Mouse (Mus musculus): ENCODE measurements at regions not wholly inside any gene's neighbourhood (a gene's known extent, or its start where the extent isn't known, plus 50 kb on each side); places are given as distances from the start of the nearest gene placed in this dataset.

- no peak overlapping the region for H3K9ac ChIP-seq (replicated peaks; ENCODE audit: low read depth, low read length)
- no peaks in the 10 kb centered on the region for H3K9me3 ChIP-seq (replicated peaks; ENCODE audit: control insufficient read depth, low read length)
- ATAC-seq (ENCODE audit: insufficient read depth, low read depth): no peak
- no peak for TF ChIP-seq EP300 (IDR thresholded peaks at IDR 0.05; ENCODE audit: low read depth)
- no peak for TF ChIP-seq CTCF (IDR thresholded peaks at IDR 0.05; ENCODE audit: low read depth)
- H3K36me3 ChIP-seq (replicated peaks; ENCODE audit: control insufficient read depth, insufficient read depth, low read length): no peaks in the 10 kb centered on the region
- H3K27ac ChIP-seq (ENCODE audit: low read depth): no peak overlapping the region
- 60% methylated on average over 2 of the region's 2 CpGs for WGBS
- no peak overlapping the region for H3K4me3 ChIP-seq (ENCODE audit: low read depth, low read length)
- no peaks in the 10 kb centered on the region for H3K4me1 ChIP-seq (ENCODE audit: control insufficient read depth, insufficient read depth)
- no peak for DNase-seq (ENCODE audit: low spot score)
- no peak overlapping the region for H3K4me2 ChIP-seq (ENCODE audit: low read depth, low read length)
- H3K27me3 ChIP-seq (ENCODE audit: control insufficient read depth, insufficient read depth, low read length): no peaks in the 10 kb centered on the region
Measured at GRCm38 (mm10) chr16:42612011-42612410, 263.7 kb upstream of the Zbtb20 start.

- WGBS: 28% methylated on average over 5 of the region's 5 CpGs
- H3K9ac ChIP-seq (replicated peaks; ENCODE audit: low read depth, low read length): no peak overlapping the region
- H3K4me2 ChIP-seq (ENCODE audit: low read depth, low read length): no peak overlapping the region; the same call in 1 of the 2 replicates
- ATAC-seq (ENCODE audit: insufficient read depth, low read depth) (no peak), DNase-seq (ENCODE audit: low spot score) (no peak)
- H3K4me3 ChIP-seq (ENCODE audit: low read depth, low read length): no peak overlapping the region
- H3K4me1 ChIP-seq (ENCODE audit: control insufficient read depth, insufficient read depth): no peaks in the 10 kb centered on the region
- no peaks in the 10 kb centered on the region for H3K9me3 ChIP-seq (replicated peaks; ENCODE audit: control insufficient read depth, low read length)
- H3K27ac ChIP-seq (ENCODE audit: low read depth): no peak overlapping the region
- H3K36me3 ChIP-seq (replicated peaks; ENCODE audit: control insufficient read depth, insufficient read depth, low read length): no peaks in the 10 kb centered on the region
- TF ChIP-seq CTCF (IDR thresholded peaks at IDR 0.05; ENCODE audit: low read depth): no peak
- TF ChIP-seq EP300 (IDR thresholded peaks at IDR 0.05; ENCODE audit: low read depth): no peak
- H3K27me3 ChIP-seq (ENCODE audit: control insufficient read depth, insufficient read depth, low read length): no peaks in the 10 kb centered on the region
Measured at GRCm38 (mm10) chr16:42608336-42608735, 267.3 kb upstream of the Zbtb20 start.

- no peak overlapping the region for H3K4me3 ChIP-seq (ENCODE audit: low read depth, low read length)
- no peak overlapping the region for H3K4me2 ChIP-seq (ENCODE audit: low read depth, low read length)
- H3K36me3 ChIP-seq (replicated peaks; ENCODE audit: control insufficient read depth, insufficient read depth, low read length): no peaks in the 10 kb centered on the region
- 58% methylated on average over 3 of the region's 3 CpGs for WGBS
- H3K9ac ChIP-seq (replicated peaks; ENCODE audit: low read depth, low read length): no peak overlapping the region
- H3K4me1 ChIP-seq (ENCODE audit: control insufficient read depth, insufficient read depth): no peaks in the 10 kb centered on the region
- ATAC-seq (ENCODE audit: insufficient read depth, low read depth): no peak
- TF ChIP-seq CTCF (IDR thresholded peaks at IDR 0.05; ENCODE audit: low read depth) (no peak), EP300 (IDR thresholded peaks at IDR 0.05; ENCODE audit: low read depth) (no peak)
- H3K9me3 ChIP-seq (replicated peaks; ENCODE audit: control insufficient read depth, low read length): no peaks in the 10 kb centered on the region
- DNase-seq (ENCODE audit: low spot score): no peak
- no peak overlapping the region for H3K27ac ChIP-seq (ENCODE audit: low read depth)
- no peaks in the 10 kb centered on the region for H3K27me3 ChIP-seq (ENCODE audit: control insufficient read depth, insufficient read depth, low read length)
Measured at GRCm38 (mm10) chr16:42592321-42592720, 251.9 kb upstream of the Gap43 start.

- WGBS: 78% methylated on average over 5 of the region's 5 CpGs
Measured at GRCm38 (mm10) chr16:42591530-42591929, 251.1 kb upstream of the Gap43 start.

DNA sequence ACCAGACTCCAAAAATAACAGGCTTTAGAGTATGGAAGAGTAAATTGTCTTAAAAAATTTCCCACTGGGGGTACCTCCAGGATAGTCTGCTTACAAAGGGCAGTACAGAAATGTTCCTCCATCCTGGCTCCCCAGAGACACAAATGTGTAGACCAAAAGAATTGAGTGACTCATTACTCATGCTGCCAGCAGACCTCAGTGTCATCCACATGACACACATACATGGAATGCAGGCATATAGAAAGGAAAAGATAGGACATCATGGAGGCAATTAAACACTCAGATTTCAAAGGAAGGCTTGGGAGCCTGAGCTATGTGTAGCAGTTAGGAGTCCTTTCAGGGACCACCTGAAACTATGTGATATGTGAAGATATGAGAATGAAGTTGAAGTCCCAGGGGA lies 245.7 kb upstream of the Gap43 start:
- no peak for ATAC-seq (ENCODE audit: insufficient read depth, low read depth)
- H3K36me3 ChIP-seq (replicated peaks; ENCODE audit: control insufficient read depth, insufficient read depth, low read length): no peaks in the 10 kb centered on the region
- no peak overlapping the region for H3K4me2 ChIP-seq (ENCODE audit: low read depth, low read length)
- no peak overlapping the region for H3K27ac ChIP-seq (ENCODE audit: low read depth)
- H3K27me3 ChIP-seq (ENCODE audit: control insufficient read depth, insufficient read depth, low read length): no peaks in the 10 kb centered on the region
- DNase-seq (ENCODE audit: low spot score): no peak
- H3K4me3 ChIP-seq (ENCODE audit: low read depth, low read length): no peak overlapping the region
- H3K4me1 ChIP-seq (ENCODE audit: control insufficient read depth, insufficient read depth): no peaks in the 10 kb centered on the region
- H3K9me3 ChIP-seq (replicated peaks; ENCODE audit: control insufficient read depth, low read length): no peaks in the 10 kb centered on the region
- TF ChIP-seq EP300 (IDR thresholded peaks at IDR 0.05; ENCODE audit: low read depth) (no peak), CTCF (IDR thresholded peaks at IDR 0.05; ENCODE audit: low read depth) (no peak)
- no peak overlapping the region for H3K9ac ChIP-seq (replicated peaks; ENCODE audit: low read depth, low read length)

More at GRCm38 (mm10) chr16:42591530-42591929, 251.1 kb upstream of the Gap43 start:
- Histone ChIP-seq H3K4me3 (ENCODE audit: low read depth, low read length) (no peak overlapping the region), H3K36me3 (replicated peaks; ENCODE audit: control insufficient read depth, insufficient read depth, low read length) (no peaks in the 10 kb centered on the region), H3K27ac (ENCODE audit: low read depth) (no peak overlapping the region), H3K27me3 (ENCODE audit: control insufficient read depth, insufficient read depth, low read length) (no peaks in the 10 kb centered on the region), H3K9ac (replicated peaks; ENCODE audit: low read depth, low read length) (no peak overlapping the region), H3K9me3 (replicated peaks; ENCODE audit: control insufficient read depth, low read length) (no peaks in the 10 kb centered on the region), H3K4me2 (ENCODE audit: low read depth, low read length) (no peak overlapping the region), H3K4me1 (ENCODE audit: control insufficient read depth, insufficient read depth) (no peaks in the 10 kb centered on the region)
- TF ChIP-seq CTCF (IDR thresholded peaks at IDR 0.05; ENCODE audit: low read depth) (no peak), EP300 (IDR thresholded peaks at IDR 0.05; ENCODE audit: low read depth) (no peak)
- DNase-seq (ENCODE audit: low spot score) (no peak), ATAC-seq (ENCODE audit: insufficient read depth, low read depth) (no peak)

DNA sequence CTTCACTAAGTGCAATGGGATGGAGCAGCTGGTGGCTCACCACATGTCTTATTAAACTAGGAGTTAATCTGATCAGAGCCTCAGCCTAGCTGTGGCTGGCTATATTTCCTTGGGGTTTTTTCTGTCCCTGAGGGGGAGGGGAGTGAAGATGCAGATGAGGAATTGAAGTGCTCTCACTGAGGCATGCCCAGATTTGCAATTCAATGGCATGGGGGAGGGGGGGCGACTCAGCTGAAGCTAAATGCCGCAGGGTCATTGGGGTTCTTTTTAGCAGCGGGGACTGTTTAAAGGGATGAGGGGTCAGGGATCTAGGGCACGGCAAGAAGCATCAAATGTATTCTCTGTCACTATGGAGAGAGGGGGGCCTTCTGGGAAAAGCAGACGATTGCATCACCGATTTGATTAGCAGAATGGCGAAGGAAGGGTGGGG lies 235.1 kb upstream of the Gap43 start:
- no peak overlapping the region for H3K27ac ChIP-seq (ENCODE audit: low read depth)
- no peaks in the 10 kb centered on the region for H3K4me1 ChIP-seq (ENCODE audit: control insufficient read depth, insufficient read depth)
- no peaks in the 10 kb centered on the region for H3K9me3 ChIP-seq (replicated peaks; ENCODE audit: control insufficient read depth, low read length)
- H3K36me3 ChIP-seq (replicated peaks; ENCODE audit: control insufficient read depth, insufficient read depth, low read length): no peaks in the 10 kb centered on the region
- no peaks in the 10 kb centered on the region for H3K27me3 ChIP-seq (ENCODE audit: control insufficient read depth, insufficient read depth, low read length)
- ATAC-seq (ENCODE audit: insufficient read depth, low read depth) (no peak), DNase-seq (ENCODE audit: low spot score) (no peak)
- no peak overlapping the region for H3K9ac ChIP-seq (replicated peaks; ENCODE audit: low read depth, low read length)
- no peak overlapping the region for H3K4me2 ChIP-seq (ENCODE audit: low read depth, low read length)
- H3K4me3 ChIP-seq (ENCODE audit: low read depth, low read length): no peak overlapping the region
- TF ChIP-seq EP300 (IDR thresholded peaks at IDR 0.05; ENCODE audit: low read depth) (no peak), CTCF (IDR thresholded peaks at IDR 0.05; ENCODE audit: low read depth) (no peak)
- 15% methylated on average over 7 of the region's 7 CpGs for WGBS

All from heart, postnatal 0 days (tissue).